Mouse (Mus musculus) brown adipose tissue, adult 24 weeks (tissue): ENCODE measurements around the gene Itpkb. TPM values are rescaled to one million over a fixed set of nuclear protein-coding genes. Genes with fewer than 3 reads are reported as not detected.

Experiments used
- H3K27ac ChIP-seq: fragments of 200-500 bp; replicated peaks from 2 replicates; pipeline ENCODE4 v1.5.1; 2012; ENCODE audit warnings: low read depth, mild to moderate bottlenecking, low read length
- H3K4me1 ChIP-seq: fragments of 200-500 bp; 2 replicates; pipeline ENCODE4 v1.6.1; 2012; ENCODE audit warnings: low read length, mixed read lengths; ENCODE audit not compliant: control insufficient read depth, insufficient read depth, insufficient read length
- H3K4me3 ChIP-seq: fragments of 200-500 bp; 2 replicates; pipeline ENCODE4 v1.5.1; 2012; ENCODE audit warnings: low read depth, mild to moderate bottlenecking, low read length, moderate library complexity; ENCODE audit not compliant: insufficient read depth
- polyA plus RNA-seq: library from polyadenylated mRNA; stranded (reverse); fragments of >200 nt; gene quantifications from 2 replicates; pipeline ENCODE4 v1.2.4, GENCODE M21; 2012; ENCODE audit not compliant: missing spikeins, insufficient read depth, insufficient read length

Gene Itpkb
- polyA plus RNA-seq, 1 experiment: 15.8 TPM

DNA sequence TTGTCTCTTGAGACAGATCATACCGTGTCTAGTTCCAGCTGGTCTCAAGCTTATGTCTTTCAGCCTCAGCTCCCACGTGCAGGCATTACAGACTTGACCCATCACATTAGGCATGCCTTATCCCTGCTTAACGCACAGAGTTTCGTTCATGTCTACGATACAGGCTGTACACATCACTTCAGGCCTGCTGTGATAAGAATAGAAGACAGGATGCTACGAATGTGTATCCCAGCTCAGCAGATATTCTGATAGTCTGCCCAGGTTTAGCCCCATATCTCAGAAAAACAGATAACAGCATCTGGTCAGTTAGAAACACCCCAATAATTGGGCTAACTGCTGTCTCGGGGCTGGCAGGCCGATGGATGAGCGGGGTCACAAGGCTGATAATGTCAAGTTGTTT lies 23.4 kb upstream of the Itpkb start:
- H3K4me3 ChIP-seq: no peak overlapping the region
- peaks cover 42% of the 10 kb centered on the region for H3K4me1 ChIP-seq
- H3K27ac ChIP-seq: peak overlapping the region; percentile 9; the same call in 1 of the 2 replicates

DNA sequence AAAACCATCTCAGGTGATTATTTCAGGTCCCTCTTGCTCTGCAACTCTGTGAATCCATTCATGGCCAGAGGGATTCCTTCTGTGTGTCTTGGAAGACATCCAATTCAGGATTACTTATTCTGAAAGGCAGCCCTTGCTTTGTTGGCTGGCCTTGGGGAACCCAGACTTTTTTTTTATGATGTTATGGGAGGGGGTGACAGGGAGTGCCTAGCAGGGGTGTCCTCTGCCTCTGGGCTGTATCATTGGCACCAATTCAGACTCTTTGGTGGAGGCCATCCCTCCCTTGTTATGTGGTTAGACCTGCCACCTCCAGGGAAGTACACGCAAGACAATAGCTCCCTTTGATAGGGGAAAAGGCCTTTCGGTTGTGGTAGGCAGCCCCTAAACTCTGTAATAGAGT lies 22.6 kb upstream of the Itpkb start:
- Histone ChIP-seq H3K4me1 (peaks cover 43% of the 10 kb centered on the region), H3K27ac (peak overlapping the region; percentile 9; the same call in 1 of the 2 replicates), H3K4me3 (no peak overlapping the region)

- no peak overlapping the region for H3K4me3 ChIP-seq
- H3K27ac ChIP-seq: no peak overlapping the region
- peaks cover 44% of the 10 kb centered on the region for H3K4me1 ChIP-seq
These were observed 21.4 kb upstream of the Itpkb start for GRCm38 (mm10) chr1:180308897-180309296.

DNA sequence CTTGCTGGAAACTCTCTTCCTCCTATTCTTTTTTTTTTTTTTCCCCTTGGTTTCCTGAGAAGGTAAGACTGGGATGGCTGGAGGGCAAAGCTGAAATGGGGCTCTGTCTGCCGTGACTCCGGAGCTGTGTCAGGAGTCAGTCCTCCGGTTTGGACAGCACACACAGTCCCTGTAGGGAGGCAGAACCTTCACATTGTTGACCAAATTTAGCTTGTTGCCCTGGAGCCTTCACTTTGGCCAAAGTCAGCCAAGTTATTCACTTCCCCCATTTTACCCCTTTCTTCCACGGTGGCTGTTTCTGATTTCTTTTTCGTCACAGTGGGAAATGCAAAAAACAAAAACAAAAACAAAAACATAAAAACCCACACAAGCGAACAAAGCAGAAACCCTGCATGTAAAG lies 18.0 kb upstream of the Itpkb start:
- H3K27ac ChIP-seq: no peak overlapping the region; the same call in 1 of the 2 replicates

DNA sequence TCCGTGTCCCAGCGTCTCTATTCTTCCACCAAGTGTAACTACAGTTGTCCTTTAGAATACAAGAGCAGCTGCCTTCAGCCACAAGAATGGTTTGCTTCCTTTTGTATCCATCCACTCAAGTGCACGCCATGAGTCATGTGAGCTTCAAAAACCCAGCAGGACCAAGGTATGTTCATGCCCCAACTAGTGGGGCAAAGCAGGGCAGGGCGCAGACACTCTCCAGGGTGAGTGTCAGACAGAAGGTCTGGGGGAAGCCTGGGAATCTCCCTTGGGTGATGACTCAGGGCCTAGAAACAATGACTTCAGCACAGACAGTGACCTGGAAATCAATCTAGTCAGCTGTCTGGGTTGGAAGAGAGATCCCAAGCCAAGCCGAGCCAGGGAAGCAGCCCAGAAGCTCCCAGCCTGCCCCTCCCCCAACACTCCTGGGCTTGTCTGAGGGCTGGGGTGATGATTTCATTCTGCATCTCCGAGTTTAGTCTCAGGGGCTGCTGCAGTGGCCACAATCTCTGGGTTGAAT lies 17.4 kb upstream of the Itpkb start:
- H3K27ac ChIP-seq: no peak overlapping the region; the same call in 1 of the 2 replicates
- H3K4me1 ChIP-seq: peaks cover 27% of the 10 kb centered on the region
- H3K4me3 ChIP-seq: no peak overlapping the region

More for the DNA sequence above, 18.0 kb upstream of the Itpkb start:
- Histone ChIP-seq H3K4me3 (no peak overlapping the region), H3K4me1 (peaks cover 33% of the 10 kb centered on the region)

GRCm38 (mm10) chr1:180313517-180314440 lies 16.5 kb upstream of the Itpkb start:
- Histone ChIP-seq H3K4me3 (no peak overlapping the region), H3K4me1 (peaks cover 33% of the 10 kb centered on the region), H3K27ac (no peak overlapping the region)

- Histone ChIP-seq H3K4me1 (peaks cover 33% of the 10 kb centered on the region), H3K27ac (no peak overlapping the region), H3K4me3 (no peak overlapping the region)
These were observed 15.6 kb upstream of the Itpkb start for GRCm38 (mm10) chr1:180314641-180315040.

DNA sequence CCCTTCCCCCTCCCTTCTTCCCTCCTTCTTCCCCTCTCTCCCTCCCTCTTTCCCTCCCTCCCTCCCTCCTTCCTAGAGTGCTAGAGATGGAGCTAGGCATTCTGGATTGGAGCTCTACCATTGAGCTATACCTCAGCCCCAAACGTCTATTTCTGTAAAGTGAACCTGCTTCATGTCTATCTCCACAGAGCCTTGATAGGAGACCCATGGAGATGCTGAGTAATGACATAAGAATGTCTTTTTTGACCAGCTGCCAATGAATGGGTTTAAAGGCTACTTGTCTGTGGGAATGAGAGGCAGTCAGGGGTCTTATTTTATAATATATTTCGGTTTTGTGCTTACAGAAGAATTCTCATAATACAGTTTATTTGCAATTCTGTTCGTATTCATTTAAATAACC lies 15.2 kb upstream of the Itpkb start:
- no peak overlapping the region for H3K27ac ChIP-seq
- H3K4me3 ChIP-seq: no peak overlapping the region
- H3K4me1 ChIP-seq: peaks cover 33% of the 10 kb centered on the region

DNA sequence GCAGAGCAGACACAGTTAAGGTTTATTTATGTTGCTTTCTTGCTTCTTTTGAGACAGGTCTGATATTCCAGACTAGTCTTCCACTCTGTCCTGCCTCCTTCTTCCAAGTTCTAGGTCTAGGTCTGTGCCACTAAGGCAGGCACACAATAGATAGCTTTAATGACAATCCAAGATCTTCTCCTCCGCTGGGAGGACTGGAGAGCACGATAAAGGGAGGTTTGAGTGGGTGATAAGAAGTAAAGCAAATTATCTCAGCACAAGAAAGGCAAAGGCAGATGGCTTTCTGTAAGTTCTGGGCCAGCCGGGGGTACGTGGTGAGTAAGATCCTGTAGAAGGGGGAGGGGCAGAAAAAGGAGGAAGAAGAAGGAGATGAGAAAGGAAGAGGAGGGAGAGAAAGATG lies 12.8 kb upstream of the Itpkb start:
- Histone ChIP-seq H3K4me3 (no peak overlapping the region), H3K27ac (no peak overlapping the region), H3K4me1 (peaks cover 20% of the 10 kb centered on the region)

- H3K4me1 ChIP-seq: peaks cover 13% of the 10 kb centered on the region; the same call in 1 of the 2 replicates
- H3K27ac ChIP-seq: no peak overlapping the region
- H3K4me3 ChIP-seq: no peak overlapping the region
These were observed 11.9 kb upstream of the Itpkb start for GRCm38 (mm10) chr1:180318407-180318806.

DNA sequence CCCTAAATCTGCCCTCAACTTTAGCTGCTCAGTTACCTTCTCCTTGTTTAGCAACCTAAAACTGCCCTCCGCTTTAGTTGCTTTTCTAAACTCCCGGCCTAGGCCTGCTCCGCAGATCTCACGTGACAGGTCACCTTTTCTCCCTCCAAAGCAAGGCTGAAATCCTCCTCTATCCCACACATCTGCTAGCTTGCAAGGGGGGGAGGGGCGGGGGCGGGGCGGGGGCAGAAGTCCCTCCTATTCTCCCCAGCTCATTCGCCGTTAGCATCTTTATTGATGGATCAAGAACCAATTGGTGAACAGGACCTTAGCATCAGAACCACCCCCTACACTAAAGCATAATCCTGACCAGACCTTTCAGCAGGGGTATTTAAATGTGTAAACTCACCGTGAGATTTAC lies 10.4 kb upstream of the Itpkb start:
- Histone ChIP-seq H3K4me3 (no peak overlapping the region), H3K4me1 (peaks cover 8% of the 10 kb centered on the region; the same call in 1 of the 2 replicates), H3K27ac (no peak overlapping the region)

DNA sequence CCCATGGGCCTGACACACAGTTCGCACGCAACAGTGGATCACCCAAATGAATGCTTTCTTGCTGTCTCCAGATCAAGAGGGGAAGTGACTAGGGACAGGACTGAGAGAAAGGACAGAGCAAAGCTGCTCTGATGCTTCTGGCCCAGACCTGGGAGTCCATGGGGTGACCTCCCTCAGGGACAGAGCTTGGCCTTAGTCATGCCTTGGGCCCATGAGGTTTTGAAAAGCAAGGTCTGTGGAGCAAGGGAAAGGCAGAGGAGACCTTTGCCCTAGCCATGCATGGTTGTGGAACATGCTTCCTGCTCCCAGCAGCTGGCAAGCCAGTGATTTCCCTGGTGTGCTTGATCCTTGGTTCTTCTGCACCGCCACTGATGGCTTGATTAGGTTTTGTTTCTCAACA lies 7.4 kb upstream of the Itpkb start:
- Histone ChIP-seq H3K4me3 (no peak overlapping the region), H3K4me1 (peaks cover 8% of the 10 kb centered on the region; the same call in 1 of the 2 replicates), H3K27ac (0 out of 2 replicates have a peak overlapping the region, but pooled peaks have one; percentile 10)

DNA sequence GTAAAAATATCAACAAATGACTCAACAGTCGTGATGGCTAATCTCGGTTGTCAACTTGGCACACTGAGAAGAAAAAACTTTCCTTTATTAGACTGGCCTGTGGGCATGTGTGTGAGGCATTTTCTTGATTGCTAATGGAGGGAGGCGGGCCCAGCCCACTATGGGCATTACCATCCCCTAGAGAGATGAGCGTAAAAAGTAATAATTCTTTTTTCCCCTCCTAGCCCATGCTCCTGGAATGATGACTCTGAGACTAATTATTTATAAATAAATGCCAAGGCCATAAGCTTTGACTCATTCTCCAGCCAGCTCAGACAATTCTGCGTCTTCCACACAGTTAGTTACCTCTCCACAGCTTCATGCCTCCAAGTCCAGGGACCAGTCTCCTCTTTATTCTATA lies 6.8 kb upstream of the Itpkb start:
- Histone ChIP-seq H3K27ac (no peak overlapping the region), H3K4me1 (peaks cover 4% of the 10 kb centered on the region; the same call in 1 of the 2 replicates), H3K4me3 (no peak overlapping the region)

DNA sequence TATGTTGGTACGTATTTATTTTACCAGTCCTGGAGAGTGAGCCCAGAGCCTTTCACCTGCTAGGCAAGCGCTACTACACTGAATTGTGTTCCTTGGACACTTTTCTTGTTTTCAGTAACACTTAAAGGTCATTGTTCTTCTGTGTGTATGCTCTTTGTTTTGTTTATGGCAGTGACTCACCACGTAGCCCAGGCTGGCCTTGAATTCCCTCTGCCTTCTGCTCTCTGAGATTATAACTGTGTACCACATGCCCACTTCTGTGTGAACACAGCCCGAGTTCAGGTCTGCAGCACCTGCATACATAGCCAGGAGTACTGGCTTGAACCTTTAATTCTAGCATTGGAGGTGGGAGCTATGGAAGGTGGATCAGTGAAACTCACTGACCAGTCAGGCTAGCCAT lies 6.0 kb upstream of the Itpkb start:
- H3K4me3 ChIP-seq: no peak overlapping the region
- 0 out of 2 replicates have a peak, but pooled peaks cover 2% of the 10 kb centered on the region for H3K4me1 ChIP-seq
- H3K27ac ChIP-seq: no peak overlapping the region

GRCm38 (mm10) chr1:180328794-180329665 lies 1.3 kb upstream of the Itpkb start:
- peak overlapping the region; percentile 75 for H3K27ac ChIP-seq
- peaks cover 2% of the 10 kb centered on the region; the same call in 1 of the 2 replicates for H3K4me1 ChIP-seq
- peak overlapping the region; percentile 42 for H3K4me3 ChIP-seq
